Mouse (Mus musculus) urinary bladder, adult 2 months (tissue): ENCODE results near the gene Slc35f4. TPM values are rescaled to one million over a fixed set of nuclear protein-coding genes. Genes with fewer than 3 reads are reported as not detected.

Experiments
- DNase-seq: peaks from one replicate; pipeline ENCODE4 v3.0.0; 2022; ENCODE audit warnings: low spot score
- polyA plus RNA-seq: library from polyadenylated mRNA; depleted of rRNA; stranded (reverse); fragments of >200 nt; gene quantifications from 2 replicates; pipeline ENCODE4 v1.2.3, GENCODE M21; 2012

Slc35f4 gene
- polyA plus RNA-seq, 1 experiment, result not detected

GRCm38 (mm10) chr14:49348164-49348896 lies 177.5 kb downstream of the Slc35f4 start:
- no peak for DNase-seq

GRCm38 (mm10) chr14:49345835-49346234 lies 180.0 kb downstream of the Slc35f4 start:
- no peak for DNase-seq

- no peak for DNase-seq
These were observed 188.8 kb downstream of the Slc35f4 start for GRCm38 (mm10) chr14:49337011-49337410.

GRCm38 (mm10) chr14:49333841-49334240 lies 192.0 kb downstream of the Slc35f4 start:
- no peak for DNase-seq

GRCm38 (mm10) chr14:49316493-49316894 lies 209.4 kb downstream of the Slc35f4 start:
- no peak for DNase-seq

- DNase-seq, result no peak
These were observed 211.9 kb downstream of the Slc35f4 start for GRCm38 (mm10) chr14:49313981-49314380.

- no peak for DNase-seq
These were observed 212.5 kb downstream of the Slc35f4 start for GRCm38 (mm10) chr14:49313376-49313775.

- DNase-seq, result no peak
These were observed 214.3 kb downstream of the Slc35f4 start for GRCm38 (mm10) chr14:49311548-49311947.

GRCm38 (mm10) chr14:49311091-49311492 lies 214.8 kb downstream of the Slc35f4 start:
- no peak for DNase-seq

- DNase-seq, result no peak
These were observed 216.2 kb downstream of the Slc35f4 start for GRCm38 (mm10) chr14:49309670-49310069.

- DNase-seq, result no peak
These were observed 217.3 kb downstream of the Slc35f4 start for GRCm38 (mm10) chr14:49308591-49308990.

GRCm38 (mm10) chr14:49307842-49308241 lies 218.0 kb downstream of the Slc35f4 start:
- DNase-seq, result no peak

GRCm38 (mm10) chr14:49305534-49306409 lies 220.1 kb downstream of the Slc35f4 start:
- no peak for DNase-seq

- DNase-seq, result no peak
These were observed 223.5 kb downstream of the Slc35f4 start for GRCm38 (mm10) chr14:49302271-49302857.

- DNase-seq, result no peak
These were observed 224.7 kb downstream of the Slc35f4 start for GRCm38 (mm10) chr14:49300981-49301619.

GRCm38 (mm10) chr14:49300326-49300725 lies 225.5 kb downstream of the Slc35f4 start:
- DNase-seq, result no peak

- DNase-seq, result no peak
These were observed 231.9 kb downstream of the Slc35f4 start for GRCm38 (mm10) chr14:49293802-49294449.

- no peak for DNase-seq
These were observed 235.7 kb downstream of the Slc35f4 start for GRCm38 (mm10) chr14:49290029-49290745.

GRCm38 (mm10) chr14:49283784-49284655 lies 241.8 kb downstream of the Slc35f4 start:
- no peak for DNase-seq

- DNase-seq, result no peak
These were observed 247.0 kb downstream of the Slc35f4 start for GRCm38 (mm10) chr14:49278880-49279279.
